Mouse (Mus musculus): ENCODE measurements around the gene Sgcd.

DNA sequence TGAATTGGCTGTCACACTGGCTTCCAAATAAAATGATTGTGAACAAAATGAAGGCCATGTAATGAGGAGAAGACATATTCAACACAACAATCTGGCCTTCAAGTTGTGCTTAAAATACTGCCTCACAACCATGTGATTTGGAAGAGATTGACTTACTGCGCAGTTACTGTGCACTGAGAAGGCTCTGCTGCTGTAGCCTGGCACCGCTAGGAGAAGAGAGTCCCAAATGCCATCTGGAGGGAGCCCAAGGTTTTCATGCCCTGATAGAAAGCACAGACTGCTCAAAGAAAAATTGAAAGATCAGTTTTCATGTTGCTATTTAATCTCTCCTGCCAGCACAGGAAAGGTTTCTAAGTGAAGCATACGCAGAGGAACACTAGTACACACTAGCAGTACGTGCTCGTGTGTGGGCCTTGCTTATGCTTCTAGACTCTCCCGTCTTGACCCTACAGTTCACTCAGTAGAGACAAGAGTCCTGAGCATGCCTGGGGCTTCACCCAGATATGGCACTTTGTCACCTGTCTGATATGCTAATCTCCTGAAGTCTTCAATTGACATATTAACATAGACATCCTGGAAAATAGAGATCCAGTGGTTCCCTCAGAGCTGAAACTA is 184.6 kb downstream of the Sgcd start:
- no peak for TF ChIP-seq EP300 (optimal IDR thresholded peaks at IDR 0.05)
- TF ChIP-seq CTCF (IDR thresholded peaks at IDR 0.05; ENCODE audit: low read depth), result no peak
